Mouse (Mus musculus) gastrocnemius, postnatal 25 days (tissue): ENCODE data around the gene Sh3bp5. TPM values are rescaled to one million over a fixed set of nuclear protein-coding genes. Genes with fewer than 3 reads are reported as not detected.
A peak's percentile ranks its signal among the peaks of the same experiment; 100 is the strongest.

Source experiments
- DNase-seq: peaks from one replicate; pipeline ENCODE4 v3.0.0; 2022
- total RNA-seq, 2 experiments: library from RNA; stranded (reverse); gene quantifications; 1 replicate in 1 of 2; 2 replicates in 1 of 2; pipeline ENCODE4 v1.2.3; 2021

Sh3bp5 gene
- total RNA-seq, 2 experiments from 2014 or later: 33.9 to 46.8 TPM

GRCm38 (mm10) chr14:31337947-31338346, 97.9 kb downstream of the Sh3bp5 start:
- DNase-seq: no peak

- DNase-seq: no peak
Observed at GRCm38 (mm10) chr14:31337406-31337805, 98.5 kb downstream of the Sh3bp5 start.

- DNase-seq: peak; percentile 95
Observed at GRCm38 (mm10) chr14:31336369-31337155, 99.3 kb downstream of the Sh3bp5 start, which contains the start of gene Capn7. TSS of gene Capn7 (plus strand) at chr14:31336638.

GRCm38 (mm10) chr14:31335765-31336164, 100.1 kb downstream of the Sh3bp5 start:
- no peak for DNase-seq

GRCm38 (mm10) chr14:31330957-31331356, 104.9 kb downstream of the Sh3bp5 start:
- DNase-seq: no peak

GRCm38 (mm10) chr14:31329741-31330140, 106.1 kb downstream of the Sh3bp5 start:
- no peak for DNase-seq

- DNase-seq: no peak
Observed at GRCm38 (mm10) chr14:31327681-31328080, 108.2 kb downstream of the Sh3bp5 start.

- DNase-seq: no peak
Observed at GRCm38 (mm10) chr14:31327196-31327595, 108.7 kb downstream of the Sh3bp5 start.

GRCm38 (mm10) chr14:31326770-31327169, 109.1 kb downstream of the Sh3bp5 start:
- no peak for DNase-seq

- no peak for DNase-seq
Observed at GRCm38 (mm10) chr14:31325551-31325950, 110.3 kb downstream of the Sh3bp5 start.

GRCm38 (mm10) chr14:31324851-31325250, 111.0 kb downstream of the Sh3bp5 start:
- no peak for DNase-seq

- peak; percentile 16 for DNase-seq
Observed at GRCm38 (mm10) chr14:31323849-31324792, 111.8 kb downstream of the Sh3bp5 start, which contains the start of gene Dnah1. TSS of gene Dnah1 (minus strand) at chr14:31323896.

- DNase-seq: no peak
Observed at GRCm38 (mm10) chr14:31323189-31323588, 112.7 kb downstream of the Sh3bp5 start.

- no peak for DNase-seq
Observed at GRCm38 (mm10) chr14:31322191-31322590, 113.7 kb downstream of the Sh3bp5 start.

GRCm38 (mm10) chr14:31321181-31321580, 114.7 kb downstream of the Sh3bp5 start:
- no peak for DNase-seq

GRCm38 (mm10) chr14:31319546-31319945, 116.3 kb downstream of the Sh3bp5 start:
- DNase-seq: no peak

- DNase-seq: no peak
Observed at GRCm38 (mm10) chr14:31317754-31318153, 118.1 kb downstream of the Sh3bp5 start.

- no peak for DNase-seq
Observed at GRCm38 (mm10) chr14:31316613-31317012, 119.3 kb downstream of the Sh3bp5 start.

GRCm38 (mm10) chr14:31313192-31313591, 122.7 kb downstream of the Sh3bp5 start:
- DNase-seq: no peak
